Mouse (Mus musculus) kidney, embryonic 14.5 days (tissue): ENCODE results near the gene Ccr8. TPM values are rescaled to one million over a fixed set of nuclear protein-coding genes. Genes with fewer than 3 reads are reported as not detected.

Source experiments
- ATAC-seq: fragments of 200-750 bp; cut with Nextera tagmentation; 2 replicates; pipeline ENCODE4 v1.8.0; 2017; ENCODE audit warnings: moderate number of reproducible peaks, mild to moderate bottlenecking, moderate TSS enrichment, moderate library complexity; ENCODE audit not compliant: low FRiP score, low TSS enrichment
- H3K27ac ChIP-seq: fragments of 300-500 bp; sonication (generic); 2 replicates; pipeline ENCODE4 v1.5.1; 2014; ENCODE audit warnings: low read depth, mild to moderate bottlenecking, low read length, moderate library complexity, mixed read lengths
- H3K27me3 ChIP-seq: fragments of 300-500 bp; sonication (generic); 2 replicates; pipeline ENCODE4 v1.6.1; 2014; ENCODE audit warnings: mild to moderate bottlenecking, low read length; ENCODE audit not compliant: control insufficient read depth, insufficient read depth
- H3K36me3 ChIP-seq: fragments of 300-500 bp; sonication (generic); 2 replicates; pipeline ENCODE4 v1.6.1; 2014; ENCODE audit warnings: low read length, mixed read lengths; ENCODE audit not compliant: control insufficient read depth, insufficient read depth
- H3K4me1 ChIP-seq: fragments of 300-500 bp; sonication (generic); 2 replicates; pipeline ENCODE4 v1.6.1; 2014; ENCODE audit warnings: low read length, mixed read lengths; ENCODE audit not compliant: control insufficient read depth, insufficient read depth
- H3K4me2 ChIP-seq: fragments of 300-500 bp; sonication (generic); replicated peaks from 2 replicates; pipeline ENCODE4 v1.6.1; 2014; ENCODE audit warnings: low read depth, mild to moderate bottlenecking, low read length
- H3K4me3 ChIP-seq: fragments of 300-500 bp; sonication (generic); 2 replicates; pipeline ENCODE4 v1.5.1; 2014; ENCODE audit warnings: mild to moderate bottlenecking, low read length
- H3K9ac ChIP-seq: fragments of 300-500 bp; sonication (generic); 2 replicates; pipeline ENCODE4 v1.6.1; 2014; ENCODE audit warnings: low read depth, mild to moderate bottlenecking, low read length, moderate library complexity
- H3K9me3 ChIP-seq: fragments of 300-500 bp; sonication (generic); 2 replicates; pipeline ENCODE4 v1.6.1; 2016; ENCODE audit warnings: low read length; ENCODE audit not compliant: control insufficient read depth
- WGBS: fragments of 180-500 bp; shearing (Covaris S2); extraction: QIAGEN DNeasy Blood & Tissue Kit; methylation state at CpG from one replicate; pipeline ENCODE4 v1.1.7; 2014; 5-methylcytosine and 5-hydroxymethylcytosine counted together
- polyA plus RNA-seq: library from polyadenylated mRNA; unstranded; fragments of >200 nt; fragmentation: Nextera tagmentation; extraction: Ambion mirVana; gene quantifications from 2 replicates; pipeline ENCODE4 v1.2.1, GENCODE M21; 2014

Ccr8 gene
- polyA plus RNA-seq, 1 experiment from 2014 or later, result not detected

GRCm38 (mm10) chr9:120081967-120082366 is 9.9 kb upstream of the Ccr8 start:
- Histone ChIP-seq H3K4me2 (no peak overlapping the region), H3K27me3 (no peaks in the 10 kb centered on the region)
- 82% methylated on average over 5 of the region's 5 CpGs for WGBS

GRCm38 (mm10) chr9:120082691-120083090 is 9.2 kb upstream of the Ccr8 start:
- no peak overlapping the region for H3K27ac ChIP-seq
- no peaks in the 10 kb centered on the region for H3K27me3 ChIP-seq
- no peak overlapping the region for H3K4me3 ChIP-seq
- 80% methylated on average over 4 of the region's 4 CpGs for WGBS
- H3K36me3 ChIP-seq, result no peaks in the 10 kb centered on the region
- H3K4me1 ChIP-seq, result no peaks in the 10 kb centered on the region
- ATAC-seq, result no peak
- no peak overlapping the region for H3K9ac ChIP-seq
- no peaks in the 10 kb centered on the region for H3K9me3 ChIP-seq
- H3K4me2 ChIP-seq, result no peak overlapping the region

More at GRCm38 (mm10) chr9:120081967-120082366, 9.9 kb upstream of the Ccr8 start:
- Histone ChIP-seq H3K4me1 (no peaks in the 10 kb centered on the region), H3K9ac (no peak overlapping the region), H3K4me3 (no peak overlapping the region), H3K27ac (no peak overlapping the region), H3K9me3 (no peaks in the 10 kb centered on the region), H3K36me3 (no peaks in the 10 kb centered on the region)
- no peak for ATAC-seq

DNA sequence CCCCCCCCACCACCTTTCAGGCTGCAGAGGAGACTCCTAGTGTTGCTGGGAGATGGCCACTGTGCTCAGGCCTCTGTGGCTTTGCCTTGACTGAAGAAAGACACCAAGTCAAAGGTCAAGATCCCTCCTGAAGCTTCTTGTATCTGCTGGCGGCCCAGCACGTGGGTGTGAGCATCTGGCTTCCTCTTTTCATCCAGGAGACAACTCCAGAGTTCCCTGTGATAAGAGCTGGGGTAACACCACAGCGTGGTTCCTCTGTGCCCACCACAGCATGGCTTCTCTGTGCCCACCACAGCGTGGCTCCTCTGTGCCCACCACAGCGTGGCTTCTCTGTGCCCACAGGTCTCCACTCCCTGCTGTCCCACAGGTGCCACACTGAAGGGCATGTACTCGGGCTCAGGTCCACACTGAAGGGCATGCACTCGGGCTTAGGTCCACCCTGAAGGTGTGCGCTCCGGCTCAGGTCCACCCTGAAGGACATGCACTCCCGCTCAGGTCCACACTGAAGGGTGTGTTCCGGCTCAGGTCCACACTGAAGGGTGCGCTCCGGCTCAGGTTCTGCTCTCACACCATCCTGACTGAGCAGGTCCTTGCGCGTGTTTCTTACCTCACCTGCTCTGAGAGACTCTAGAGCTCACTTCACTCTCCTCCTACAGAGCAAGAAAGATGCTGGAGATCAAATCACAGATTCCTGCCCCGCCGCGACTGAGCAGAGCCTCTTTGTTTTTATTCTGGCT is 8.6 kb upstream of the Ccr8 start:
- Histone ChIP-seq H3K27me3 (no peaks in the 10 kb centered on the region), H3K9me3 (no peaks in the 10 kb centered on the region), H3K4me1 (no peaks in the 10 kb centered on the region), H3K27ac (no peak overlapping the region), H3K36me3 (no peaks in the 10 kb centered on the region), H3K9ac (no peak overlapping the region), H3K4me2 (no peak overlapping the region), H3K4me3 (no peak overlapping the region)
- 80% methylated on average over 18 of the region's 18 CpGs for WGBS
- no peak for ATAC-seq

DNA sequence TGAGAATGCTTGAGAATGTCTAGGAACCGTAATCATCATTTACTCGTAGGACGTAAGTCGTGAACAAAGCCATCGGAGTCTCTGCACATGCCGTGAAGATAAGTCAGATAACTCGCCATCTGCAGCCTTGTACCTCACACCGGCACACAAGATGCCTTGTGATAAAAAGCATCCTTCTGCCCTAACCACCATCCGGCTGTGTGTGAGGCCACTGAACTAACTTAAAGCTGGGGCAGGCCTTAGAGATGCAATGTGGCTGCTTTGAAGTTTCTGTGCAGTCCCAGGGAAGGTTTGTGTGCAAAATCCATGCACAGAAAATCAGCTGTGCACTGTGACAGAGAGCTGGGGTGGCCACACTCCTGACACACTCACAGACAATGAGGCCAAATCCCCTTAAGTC is 7.5 kb upstream of the Ccr8 start:
- ATAC-seq, result no peak
- H3K36me3 ChIP-seq, result no peaks in the 10 kb centered on the region
- 0 out of 2 replicates have a peak, but pooled peaks cover 3% of the 10 kb centered on the region for H3K9me3 ChIP-seq
- H3K9ac ChIP-seq, result no peak overlapping the region
- no peaks in the 10 kb centered on the region for H3K4me1 ChIP-seq
- WGBS, result 87% methylated on average over 9 of the region's 9 CpGs
- no peak overlapping the region for H3K4me3 ChIP-seq
- H3K27ac ChIP-seq, result no peak overlapping the region
- no peaks in the 10 kb centered on the region for H3K27me3 ChIP-seq
- no peak overlapping the region for H3K4me2 ChIP-seq

DNA sequence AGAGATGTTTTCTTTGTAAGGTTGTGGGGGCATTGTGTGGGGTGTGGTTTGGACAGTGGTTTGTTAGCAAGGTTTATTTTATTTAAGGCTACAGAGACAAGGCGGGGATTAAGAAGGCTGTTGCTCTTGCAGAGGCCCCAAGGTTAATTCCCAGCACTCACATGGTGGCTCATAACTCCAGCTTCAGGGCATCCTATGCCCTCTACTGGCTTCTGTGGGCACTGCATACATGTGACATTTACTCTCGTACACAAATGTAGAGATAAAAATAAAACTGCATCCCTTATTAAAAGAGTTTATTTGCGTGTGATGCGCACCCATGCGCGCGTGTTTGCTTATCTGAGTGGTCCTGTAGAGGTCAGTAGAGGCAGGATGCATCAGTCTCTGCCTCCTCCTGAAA is 2.8 kb upstream of the Ccr8 start:
- no peak overlapping the region for H3K4me3 ChIP-seq
- H3K27ac ChIP-seq, result no peak overlapping the region
- H3K36me3 ChIP-seq, result no peaks in the 10 kb centered on the region
- no peaks in the 10 kb centered on the region for H3K27me3 ChIP-seq
- 0 out of 2 replicates have a peak, but pooled peaks cover 3% of the 10 kb centered on the region for H3K9me3 ChIP-seq
- no peaks in the 10 kb centered on the region for H3K4me1 ChIP-seq
- H3K9ac ChIP-seq, result no peak overlapping the region
- no peak for ATAC-seq
- 90% methylated on average over 7 of the region's 7 CpGs for WGBS
- H3K4me2 ChIP-seq, result no peak overlapping the region

DNA sequence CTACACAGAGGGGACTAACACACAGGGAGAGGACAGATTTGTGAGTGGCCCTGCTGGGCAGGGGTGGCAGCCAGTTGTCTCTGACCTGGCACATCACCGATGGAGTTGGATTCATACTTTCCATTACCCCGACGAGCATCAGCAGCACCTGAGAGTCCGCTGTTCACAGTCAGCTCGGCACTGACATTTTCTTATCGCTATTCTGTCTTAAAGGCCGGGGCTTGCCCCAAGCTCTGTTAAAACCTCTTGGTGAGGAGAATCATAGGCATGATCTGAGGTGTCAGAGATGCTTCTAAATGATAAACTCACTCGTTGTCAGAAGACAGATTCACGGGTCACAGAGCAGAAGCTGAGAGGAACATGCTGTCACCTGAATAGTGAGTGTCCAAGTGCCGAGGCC is 828 bp upstream of the Ccr8 start:
- Histone ChIP-seq H3K9me3 (0 out of 2 replicates have a peak, but pooled peaks cover 3% of the 10 kb centered on the region), H3K36me3 (no peaks in the 10 kb centered on the region), H3K4me2 (no peak overlapping the region), H3K27me3 (no peaks in the 10 kb centered on the region), H3K9ac (no peak overlapping the region), H3K4me1 (no peaks in the 10 kb centered on the region), H3K4me3 (no peak overlapping the region), H3K27ac (no peak overlapping the region)
- ATAC-seq, result no peak
- WGBS, result 84% methylated on average over 10 of the region's 10 CpGs

DNA sequence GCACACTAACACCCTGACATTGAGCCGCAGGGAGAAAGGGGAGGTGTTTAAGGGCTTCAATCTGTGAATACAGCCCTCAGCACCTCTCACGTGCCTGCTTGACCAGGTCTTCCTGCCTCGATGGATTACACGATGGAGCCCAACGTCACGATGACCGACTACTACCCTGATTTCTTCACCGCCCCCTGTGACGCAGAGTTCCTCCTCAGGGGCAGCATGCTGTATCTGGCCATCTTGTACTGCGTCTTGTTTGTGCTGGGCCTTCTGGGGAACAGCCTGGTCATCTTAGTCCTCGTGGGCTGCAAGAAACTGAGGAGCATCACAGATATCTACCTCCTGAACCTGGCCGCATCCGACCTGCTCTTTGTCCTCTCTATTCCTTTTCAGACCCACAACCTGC is 1.8 kb downstream of the Ccr8 start:
- WGBS, result 89% methylated on average over 13 of the region's 13 CpGs
- H3K4me1 ChIP-seq, result no peaks in the 10 kb centered on the region
- 0 out of 2 replicates have a peak, but pooled peaks cover 3% of the 10 kb centered on the region for H3K9me3 ChIP-seq
- H3K27ac ChIP-seq, result no peak overlapping the region
- H3K9ac ChIP-seq, result no peak overlapping the region
- no peak for ATAC-seq
- no peak overlapping the region for H3K4me2 ChIP-seq
- no peaks in the 10 kb centered on the region for H3K27me3 ChIP-seq
- H3K4me3 ChIP-seq, result no peak overlapping the region
- H3K36me3 ChIP-seq, result no peaks in the 10 kb centered on the region

DNA sequence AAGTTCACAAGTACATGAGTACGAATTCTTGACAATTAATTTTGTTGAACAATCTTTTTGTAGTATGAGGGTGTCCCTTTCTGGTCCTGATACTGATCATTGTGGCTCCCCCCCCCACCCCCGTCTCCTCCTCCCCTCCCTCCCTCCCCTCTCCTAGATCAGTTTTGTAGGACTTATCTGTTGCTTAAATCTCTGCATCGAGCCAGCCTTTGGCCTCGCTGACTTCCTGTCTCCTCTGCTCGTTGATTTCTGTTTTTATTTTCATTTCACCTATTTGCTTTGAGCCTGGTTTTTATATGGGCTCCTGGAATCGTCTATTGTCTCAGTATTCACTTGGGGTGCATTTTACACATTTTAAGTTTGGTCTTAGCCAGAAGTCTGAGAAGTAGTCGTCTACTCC is 4.0 kb downstream of the Ccr8 start:
- Histone ChIP-seq H3K9me3 (no peaks in the 10 kb centered on the region), H3K4me2 (no peak overlapping the region), H3K36me3 (no peaks in the 10 kb centered on the region), H3K4me3 (no peak overlapping the region), H3K27me3 (no peaks in the 10 kb centered on the region), H3K4me1 (no peaks in the 10 kb centered on the region), H3K9ac (no peak overlapping the region), H3K27ac (no peak overlapping the region)
- 55% methylated on average over 7 of the region's 7 CpGs for WGBS
- no peak for ATAC-seq

GRCm38 (mm10) chr9:120098682-120099081 is 6.8 kb downstream of the Ccr8 start:
- Histone ChIP-seq H3K4me2 (no peak overlapping the region), H3K9me3 (peaks cover 4% of the 10 kb centered on the region; the same call in 1 of the 2 replicates), H3K27me3 (no peaks in the 10 kb centered on the region), H3K36me3 (no peaks in the 10 kb centered on the region), H3K27ac (no peak overlapping the region), H3K9ac (no peak overlapping the region), H3K4me1 (no peaks in the 10 kb centered on the region), H3K4me3 (no peak overlapping the region)
- ATAC-seq, result no peak
- 25% methylated on average over 7 of the region's 7 CpGs for WGBS
